ENCODE assay signal across 8 mouse cellular contexts in genomic region chr5:138848102-138848501, GRCm38 (mm10). TPM values are rescaled to one million over a fixed set of nuclear protein-coding genes. Genes with fewer than 3 reads are reported as not detected.
DNase-seq lines count a peak whose midpoint lies in the region; ATAC-seq lines count a peak whose summit lies in the region.

No protein-coding gene starts in this region.

- WGBS in hindbrain, embryonic 16.5 days, result 2% methylated on average over 7 of the region's 7 CpGs

- no peak overlapping the region for H3K27ac ChIP-seq in hindbrain, embryonic 16.5 days (ENCODE audit: low read depth, low read length)

- peak; percentile 74 for DNase-seq in T-cell, adult 2 months (ENCODE audit: low spot score)
- DNase-seq in cerebellum, postnatal 36 days, result peak; percentile 86 to 93
- peak; percentile 89 for DNase-seq in gastrocnemius, adult 18-20 months (ENCODE audit: low spot score)
- DNase-seq in left cerebral cortex, adult 18-20 months (ENCODE audit: low spot score in 2 of 2), result peak; percentile 91 to 93
- DNase-seq in right cerebral cortex, postnatal 10 days (ENCODE audit: low spot score in 2 of 2), result peak; percentile 90 to 91
- peak; percentile 86 for DNase-seq in urinary bladder, postnatal 14 days (ENCODE audit: low spot score)

- H3K36me3 ChIP-seq in hindbrain, embryonic 16.5 days (ENCODE audit: control insufficient read depth, insufficient read depth, low read length), result no peaks in the 10 kb centered on the region

- peak; percentile 81 for ATAC-seq in hindbrain, embryonic 16.5 days
- peak; percentile 99 for ATAC-seq in megakaryocyte, adult 5-6 weeks (ENCODE audit: poor library complexity, severe bottlenecking)

- H3K9me3 ChIP-seq in hindbrain, embryonic 16.5 days (ENCODE audit: control insufficient read depth, low read length), result no peaks in the 10 kb centered on the region

- peak overlapping the region; percentile 40 for H3K4me2 ChIP-seq in hindbrain, embryonic 16.5 days (ENCODE audit: low read length)

- no peaks in the 10 kb centered on the region for H3K27me3 ChIP-seq in hindbrain, embryonic 16.5 days (replicated peaks; ENCODE audit: control insufficient read depth, insufficient read depth, low read length)

- H3K4me1 ChIP-seq in hindbrain, embryonic 16.5 days (ENCODE audit: control insufficient read depth, insufficient read depth, low read depth, low read length), result peaks cover 3% of the 10 kb centered on the region; the same call in 1 of the 2 replicates

- H3K4me3 ChIP-seq in hindbrain, embryonic 16.5 days (ENCODE audit: low read length), result no peak overlapping the region

- H3K9ac ChIP-seq in hindbrain, embryonic 16.5 days (ENCODE audit: low read depth, low read length), result no peak overlapping the region

RNA-seq across cellular contexts. Expression of gene Gm5294, which starts 28.2 kb away (rescaled TPM):
- total RNA-seq in gastrocnemius, adult 18-20 months (2021), result not detected
- polyA plus RNA-seq in hindbrain, embryonic 16.5 days (2015; fragmentation: Nextera tagmentation; extraction: Ambion mirVana), result 0.60 and 0.93 TPM in 2 replicates
- not detected for total RNA-seq in left cerebral cortex, adult 18-20 months (2021)
- not detected in 2 replicates for total RNA-seq in megakaryocyte, adult 5-6 weeks (2015)
- 1.2 TPM in 1 of 2 replicates, not detected in the other for total RNA-seq in megakaryocyte, adult 5-6 weeks (2017)
